Mouse (Mus musculus): Measurements from ENCODE around the gene Ide. TPM values are rescaled to one million over a fixed set of nuclear protein-coding genes. Genes with fewer than 3 reads are reported as not detected.
A peak's percentile ranks its signal among the peaks of the same experiment; 100 is the strongest.

Ide gene
- polyA plus RNA-seq, 1 experiment from 2014 or later = 49.3 TPM

GRCm38 (mm10) chr19:37369921-37370320, 32.3 kb upstream of the Ide start:
- H3K27ac ChIP-seq (ENCODE audit: low read depth, low read length) = no peak overlapping the region
- no peaks in the 10 kb centered on the region for H3K9me3 ChIP-seq (ENCODE audit: control insufficient read depth, low read length)
- no peaks in the 10 kb centered on the region for H3K4me1 ChIP-seq (ENCODE audit: control insufficient read depth, insufficient read depth, low read length)
- WGBS = 90% methylated on average over 4 of the region's 4 CpGs
- H3K4me2 ChIP-seq (ENCODE audit: low read depth, low read length) = no peak overlapping the region
- ATAC-seq (ENCODE audit: low read depth) = no peak
- no peak overlapping the region for H3K4me3 ChIP-seq (ENCODE audit: low read depth, low read length)
- no peaks in the 10 kb centered on the region for H3K36me3 ChIP-seq (ENCODE audit: control insufficient read depth, insufficient read depth, low read length)
- H3K27me3 ChIP-seq (ENCODE audit: control insufficient read depth, insufficient read depth, low read length) = no peaks in the 10 kb centered on the region
- no peak overlapping the region for H3K9ac ChIP-seq (replicated peaks; ENCODE audit: low read depth, low read length)

- Histone ChIP-seq H3K4me2 (ENCODE audit: low read depth, low read length) (no peak overlapping the region), H3K4me1 (ENCODE audit: control insufficient read depth, insufficient read depth, low read length) (no peaks in the 10 kb centered on the region), H3K9ac (replicated peaks; ENCODE audit: low read depth, low read length) (no peak overlapping the region), H3K27ac (ENCODE audit: low read depth, low read length) (no peak overlapping the region), H3K27me3 (ENCODE audit: control insufficient read depth, insufficient read depth, low read length) (no peaks in the 10 kb centered on the region), H3K36me3 (ENCODE audit: control insufficient read depth, insufficient read depth, low read length) (no peaks in the 10 kb centered on the region), H3K4me3 (ENCODE audit: low read depth, low read length) (no peak overlapping the region), H3K9me3 (ENCODE audit: control insufficient read depth, low read length) (no peaks in the 10 kb centered on the region)
- no peak for ATAC-seq (ENCODE audit: low read depth)
- 60% methylated on average over 1 of the region's 1 CpGs for WGBS
These were observed 31.3 kb upstream of the Ide start for GRCm38 (mm10) chr19:37368990-37369389.

- Histone ChIP-seq H3K4me2 (ENCODE audit: low read depth, low read length) (no peak overlapping the region), H3K27me3 (ENCODE audit: control insufficient read depth, insufficient read depth, low read length) (no peaks in the 10 kb centered on the region), H3K27ac (ENCODE audit: low read depth, low read length) (no peak overlapping the region), H3K4me3 (ENCODE audit: low read depth, low read length) (no peak overlapping the region), H3K9me3 (ENCODE audit: control insufficient read depth, low read length) (no peaks in the 10 kb centered on the region), H3K36me3 (ENCODE audit: control insufficient read depth, insufficient read depth, low read length) (no peaks in the 10 kb centered on the region), H3K4me1 (ENCODE audit: control insufficient read depth, insufficient read depth, low read length) (no peaks in the 10 kb centered on the region), H3K9ac (replicated peaks; ENCODE audit: low read depth, low read length) (no peak overlapping the region)
- 79% methylated on average over 11 of the region's 11 CpGs for WGBS
- ATAC-seq (ENCODE audit: low read depth) = no peak
These were observed 25.7 kb upstream of the Ide start for GRCm38 (mm10) chr19:37363128-37363939.

DNA sequence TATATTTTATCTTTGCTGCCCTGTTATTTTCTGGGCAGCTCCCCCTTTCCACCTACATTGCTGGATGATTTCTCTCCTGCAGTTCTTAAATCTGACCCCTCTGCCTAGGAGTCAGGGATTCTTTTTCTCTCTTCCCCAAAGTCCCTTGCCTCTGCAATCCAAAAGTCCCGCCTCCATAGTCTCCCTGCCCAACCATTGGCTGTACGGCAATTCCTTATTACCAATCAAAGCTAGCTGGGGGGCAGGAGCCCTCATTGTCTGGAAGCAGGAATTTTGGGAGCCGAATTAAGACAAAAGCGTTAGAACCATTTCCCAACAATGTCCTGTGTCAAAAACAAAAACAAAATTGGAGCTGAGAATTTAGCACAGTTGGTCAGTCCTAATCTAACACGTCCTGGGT, 24.9 kb upstream of the Ide start:
- WGBS = 29% methylated on average over 5 of the region's 5 CpGs
- Histone ChIP-seq H3K9me3 (ENCODE audit: control insufficient read depth, low read length) (no peaks in the 10 kb centered on the region), H3K27me3 (ENCODE audit: control insufficient read depth, insufficient read depth, low read length) (no peaks in the 10 kb centered on the region), H3K36me3 (ENCODE audit: control insufficient read depth, insufficient read depth, low read length) (no peaks in the 10 kb centered on the region), H3K9ac (replicated peaks; ENCODE audit: low read depth, low read length) (no peak overlapping the region), H3K4me3 (ENCODE audit: low read depth, low read length) (no peak overlapping the region), H3K27ac (ENCODE audit: low read depth, low read length) (no peak overlapping the region), H3K4me1 (ENCODE audit: control insufficient read depth, insufficient read depth, low read length) (no peaks in the 10 kb centered on the region), H3K4me2 (ENCODE audit: low read depth, low read length) (no peak overlapping the region)
- ATAC-seq (ENCODE audit: low read depth) = peak; percentile 46; the same call in 1 of the 2 replicates

- Histone ChIP-seq H3K36me3 (ENCODE audit: control insufficient read depth, insufficient read depth, low read length) (no peaks in the 10 kb centered on the region), H3K9ac (replicated peaks; ENCODE audit: low read depth, low read length) (no peak overlapping the region), H3K4me2 (ENCODE audit: low read depth, low read length) (no peak overlapping the region), H3K27ac (ENCODE audit: low read depth, low read length) (no peak overlapping the region), H3K9me3 (ENCODE audit: control insufficient read depth, low read length) (no peaks in the 10 kb centered on the region), H3K4me1 (ENCODE audit: control insufficient read depth, insufficient read depth, low read length) (no peaks in the 10 kb centered on the region), H3K27me3 (ENCODE audit: control insufficient read depth, insufficient read depth, low read length) (no peaks in the 10 kb centered on the region), H3K4me3 (ENCODE audit: low read depth, low read length) (no peak overlapping the region)
- ATAC-seq (ENCODE audit: low read depth) = no peak
- WGBS = 78% methylated on average over 5 of the region's 5 CpGs
These were observed 22.4 kb upstream of the Ide start for GRCm38 (mm10) chr19:37360044-37360443.

- H3K4me3 ChIP-seq (ENCODE audit: low read depth, low read length) = no peak overlapping the region
- H3K27ac ChIP-seq (ENCODE audit: low read depth, low read length) = no peak overlapping the region
- no peak for ATAC-seq (ENCODE audit: low read depth)
- H3K27me3 ChIP-seq (ENCODE audit: control insufficient read depth, insufficient read depth, low read length) = no peaks in the 10 kb centered on the region
- H3K4me1 ChIP-seq (ENCODE audit: control insufficient read depth, insufficient read depth, low read length) = no peaks in the 10 kb centered on the region
- no peak overlapping the region for H3K9ac ChIP-seq (replicated peaks; ENCODE audit: low read depth, low read length)
- no peaks in the 10 kb centered on the region for H3K36me3 ChIP-seq (ENCODE audit: control insufficient read depth, insufficient read depth, low read length)
- H3K4me2 ChIP-seq (ENCODE audit: low read depth, low read length) = no peak overlapping the region
- no peaks in the 10 kb centered on the region for H3K9me3 ChIP-seq (ENCODE audit: control insufficient read depth, low read length)
- 94% methylated on average over 6 of the region's 6 CpGs for WGBS
These were observed 15.7 kb upstream of the Ide start for GRCm38 (mm10) chr19:37353331-37353730.

DNA sequence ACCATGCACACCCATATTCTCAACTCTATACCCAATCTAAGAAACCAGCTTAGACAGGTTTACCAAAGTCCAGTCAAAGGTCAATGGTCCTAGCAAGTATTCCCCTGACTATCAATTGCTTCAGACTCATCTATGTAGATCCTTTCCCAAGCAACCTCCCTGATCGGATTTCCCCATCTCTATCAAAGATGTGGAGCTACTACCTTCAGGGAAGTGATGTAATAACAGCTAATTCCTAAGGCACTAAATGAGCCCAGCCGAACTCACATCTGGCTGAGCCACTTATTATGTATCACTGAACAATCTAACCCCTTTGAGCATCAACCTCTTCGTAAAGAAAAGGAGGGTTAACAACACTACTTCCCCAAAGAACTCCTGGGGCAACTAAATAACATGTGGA, 15.1 kb upstream of the Ide start:
- Histone ChIP-seq H3K27ac (ENCODE audit: low read depth, low read length) (no peak overlapping the region), H3K27me3 (ENCODE audit: control insufficient read depth, insufficient read depth, low read length) (no peaks in the 10 kb centered on the region), H3K4me2 (ENCODE audit: low read depth, low read length) (no peak overlapping the region), H3K9ac (replicated peaks; ENCODE audit: low read depth, low read length) (no peak overlapping the region), H3K4me1 (ENCODE audit: control insufficient read depth, insufficient read depth, low read length) (no peaks in the 10 kb centered on the region), H3K36me3 (ENCODE audit: control insufficient read depth, insufficient read depth, low read length) (no peaks in the 10 kb centered on the region), H3K4me3 (ENCODE audit: low read depth, low read length) (no peak overlapping the region), H3K9me3 (ENCODE audit: control insufficient read depth, low read length) (no peaks in the 10 kb centered on the region)
- WGBS = 97% methylated on average over 3 of the region's 3 CpGs
- no peak for ATAC-seq (ENCODE audit: low read depth)

GRCm38 (mm10) chr19:37348952-37349351, 11.3 kb upstream of the Ide start:
- Histone ChIP-seq H3K27ac (ENCODE audit: low read depth, low read length) (no peak overlapping the region), H3K4me1 (ENCODE audit: control insufficient read depth, insufficient read depth, low read length) (no peaks in the 10 kb centered on the region), H3K4me3 (ENCODE audit: low read depth, low read length) (no peak overlapping the region), H3K4me2 (ENCODE audit: low read depth, low read length) (no peak overlapping the region), H3K9ac (replicated peaks; ENCODE audit: low read depth, low read length) (no peak overlapping the region), H3K36me3 (ENCODE audit: control insufficient read depth, insufficient read depth, low read length) (no peaks in the 10 kb centered on the region), H3K27me3 (ENCODE audit: control insufficient read depth, insufficient read depth, low read length) (no peaks in the 10 kb centered on the region), H3K9me3 (ENCODE audit: control insufficient read depth, low read length) (no peaks in the 10 kb centered on the region)
- no peak for ATAC-seq (ENCODE audit: low read depth)

GRCm38 (mm10) chr19:37348331-37348730, 10.7 kb upstream of the Ide start:
- Histone ChIP-seq H3K4me2 (ENCODE audit: low read depth, low read length) (no peak overlapping the region), H3K9ac (replicated peaks; ENCODE audit: low read depth, low read length) (no peak overlapping the region), H3K4me3 (ENCODE audit: low read depth, low read length) (no peak overlapping the region), H3K27ac (ENCODE audit: low read depth, low read length) (no peak overlapping the region), H3K9me3 (ENCODE audit: control insufficient read depth, low read length) (no peaks in the 10 kb centered on the region), H3K27me3 (ENCODE audit: control insufficient read depth, insufficient read depth, low read length) (no peaks in the 10 kb centered on the region), H3K36me3 (ENCODE audit: control insufficient read depth, insufficient read depth, low read length) (no peaks in the 10 kb centered on the region), H3K4me1 (ENCODE audit: control insufficient read depth, insufficient read depth, low read length) (no peaks in the 10 kb centered on the region)
- no peak for ATAC-seq (ENCODE audit: low read depth)
- WGBS = 84% methylated on average over 10 of the region's 10 CpGs

Data from neural tube, embryonic 14.5 days (tissue).